In the genomic region with DNA sequence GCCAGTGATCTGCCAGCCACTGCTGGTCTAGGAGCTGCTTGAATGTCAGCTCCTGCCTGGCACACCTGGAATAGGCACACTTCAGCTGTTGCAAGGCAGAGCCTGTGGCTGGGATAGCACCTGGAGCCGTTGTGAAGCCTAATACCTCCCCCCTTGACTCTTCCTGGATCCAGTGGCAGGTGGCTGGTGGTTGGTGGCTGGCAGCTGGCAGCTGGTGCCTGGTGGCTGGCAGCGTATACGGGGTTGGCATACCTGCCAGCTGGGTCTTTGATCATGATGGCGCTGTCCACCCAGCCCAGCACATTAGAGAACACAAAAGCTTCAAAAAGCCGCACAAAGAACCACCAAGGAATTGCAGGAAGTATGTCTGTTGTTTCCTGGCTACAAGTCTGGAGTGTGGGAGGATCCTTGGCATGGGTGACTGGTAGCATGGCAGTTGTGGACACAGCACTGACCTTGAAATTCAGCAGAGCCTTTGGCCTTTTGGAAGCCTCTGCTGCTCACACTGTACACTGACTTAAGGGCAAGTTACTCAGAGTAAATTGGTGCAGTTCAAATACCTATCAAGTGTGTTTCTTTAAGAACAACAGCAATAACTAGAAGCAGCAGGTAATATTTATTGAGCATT, we compare ENCODE assay signal across 11 mouse cellular contexts.
DNase-seq lines count a peak whose midpoint lies in the region; ATAC-seq and TF ChIP-seq lines count a peak whose summit lies in the region.
"Had no signal": no experiment of that assay in that cellular context is flagged by ENCODE, and none has a peak within 500 bp of the region (broad histone marks: within the 10 kb centered on the region; RNA-seq: fewer than 3 reads in every experiment).

No protein-coding gene starts in this region.

- DNase-seq in hindbrain, embryonic 11.5 days (ENCODE audit: low spot score): no peak
- peak; percentile 28 for DNase-seq in midbrain, postnatal 0 days (ENCODE audit: low spot score)
- DNase-seq in midbrain, embryonic 14.5 days: no peak
- DNase-seq in gonadal fat pad, adult 2 months (ENCODE audit: low read depth): peak; percentile 94
- DNase-seq in thymus, postnatal 36 days: peak; percentile 31 to 64
- no peak for DNase-seq in cerebellum, adult 11-12 months
- DNase-seq: lung, postnatal 4 days had no signal

- no peak overlapping the region for H3K9ac ChIP-seq in hindbrain, embryonic 15.5 days
- H3K9ac ChIP-seq in hindbrain, embryonic 11.5 days (ENCODE audit: low read depth, low read length): no peak overlapping the region
- no peak overlapping the region for H3K9ac ChIP-seq in midbrain, postnatal 0 days (replicated peaks; ENCODE audit: low read length, poor library complexity, severe bottlenecking)
- H3K9ac ChIP-seq in midbrain, embryonic 14.5 days (replicated peaks; ENCODE audit: low read length): no peak overlapping the region
- H3K9ac ChIP-seq: heart, embryonic 13.5 days had no signal

- 0 out of 2 replicates have a peak, but pooled peaks cover 3% of the 10 kb centered on the region for H3K4me1 ChIP-seq in hindbrain, embryonic 15.5 days (replicated peaks)
- H3K4me1 ChIP-seq in hindbrain, embryonic 11.5 days (replicated peaks; ENCODE audit: control insufficient read depth, insufficient read depth, low read length): no peaks in the 10 kb centered on the region
- no peaks in the 10 kb centered on the region for H3K4me1 ChIP-seq in midbrain, postnatal 0 days (ENCODE audit: insufficient read depth, low read length)
- H3K4me1 ChIP-seq in midbrain, embryonic 14.5 days (ENCODE audit: control insufficient read depth, insufficient read depth, low read length): no peaks in the 10 kb centered on the region
- H3K4me1 ChIP-seq: limb, embryonic 10.5 days had no signal

- no peak overlapping the region for H3K27ac ChIP-seq in hindbrain, embryonic 15.5 days (replicated peaks)
- H3K27ac ChIP-seq in hindbrain, embryonic 11.5 days (ENCODE audit: low read depth, low read length): no peak overlapping the region
- H3K27ac ChIP-seq in midbrain, postnatal 0 days (ENCODE audit: low read depth, low read length): no peak overlapping the region
- H3K27ac ChIP-seq in midbrain, embryonic 14.5 days (replicated peaks; ENCODE audit: low read depth, low read length): no peak overlapping the region
- H3K27ac ChIP-seq: heart, embryonic 13.5 days; limb, embryonic 10.5 days had no signal

- 63% methylated on average over 5 of the region's 5 CpGs for WGBS in hindbrain, embryonic 15.5 days
- 91% methylated on average over 5 of the region's 5 CpGs for WGBS in hindbrain, embryonic 11.5 days
- WGBS in midbrain, postnatal 0 days: 75% methylated on average over 5 of the region's 5 CpGs
- 84% methylated on average over 5 of the region's 5 CpGs for WGBS in midbrain, embryonic 14.5 days

- no peaks in the 10 kb centered on the region for H3K36me3 ChIP-seq in hindbrain, embryonic 15.5 days
- H3K36me3 ChIP-seq in hindbrain, embryonic 11.5 days (ENCODE audit: control insufficient read depth, insufficient read depth, low read length): no peaks in the 10 kb centered on the region
- H3K36me3 ChIP-seq in midbrain, postnatal 0 days (ENCODE audit: insufficient read depth, low read length): no peaks in the 10 kb centered on the region
- H3K36me3 ChIP-seq in midbrain, embryonic 14.5 days (ENCODE audit: control insufficient read depth, insufficient read depth, low read length): no peaks in the 10 kb centered on the region
- H3K36me3 ChIP-seq: heart, embryonic 13.5 days; limb, embryonic 10.5 days had no signal

- H3K4me2 ChIP-seq in hindbrain, embryonic 15.5 days: no peak overlapping the region
- no peak overlapping the region for H3K4me2 ChIP-seq in hindbrain, embryonic 11.5 days (replicated peaks; ENCODE audit: low read depth, low read length)
- no peak overlapping the region for H3K4me2 ChIP-seq in midbrain, postnatal 0 days (ENCODE audit: low read depth, low read length, poor library complexity, severe bottlenecking)
- H3K4me2 ChIP-seq in midbrain, embryonic 14.5 days (ENCODE audit: low read length): no peak overlapping the region
- H3K4me2 ChIP-seq: heart, embryonic 13.5 days had no signal

- no peak overlapping the region for H3K4me3 ChIP-seq in hindbrain, embryonic 15.5 days
- H3K4me3 ChIP-seq in hindbrain, embryonic 11.5 days (ENCODE audit: low read depth, low read length): no peak overlapping the region
- H3K4me3 ChIP-seq in midbrain, postnatal 0 days (ENCODE audit: low read depth, low read length): no peak overlapping the region
- no peak overlapping the region for H3K4me3 ChIP-seq in midbrain, embryonic 14.5 days (replicated peaks; ENCODE audit: low read depth, low read length)
- H3K4me3 ChIP-seq: heart, embryonic 13.5 days; limb, embryonic 10.5 days had no signal

- no peaks in the 10 kb centered on the region for H3K9me3 ChIP-seq in hindbrain, embryonic 15.5 days
- no peaks in the 10 kb centered on the region for H3K9me3 ChIP-seq in hindbrain, embryonic 11.5 days (ENCODE audit: control insufficient read depth, low read length)
- no peaks in the 10 kb centered on the region for H3K9me3 ChIP-seq in midbrain, postnatal 0 days (ENCODE audit: low read length)
- no peaks in the 10 kb centered on the region for H3K9me3 ChIP-seq in midbrain, embryonic 14.5 days (ENCODE audit: control insufficient read depth, low read length)
- H3K9me3 ChIP-seq: heart, embryonic 13.5 days; limb, embryonic 10.5 days had no signal

- TF ChIP-seq CTCF in midbrain, postnatal 0 days (IDR thresholded peaks at IDR 0.05): no peak

- no peaks in the 10 kb centered on the region for H3K27me3 ChIP-seq in hindbrain, embryonic 15.5 days
- H3K27me3 ChIP-seq in hindbrain, embryonic 11.5 days (ENCODE audit: control insufficient read depth, insufficient read depth, low read length): no peaks in the 10 kb centered on the region
- H3K27me3 ChIP-seq in midbrain, postnatal 0 days (ENCODE audit: insufficient read depth, low read length): no peaks in the 10 kb centered on the region
- H3K27me3 ChIP-seq in midbrain, embryonic 14.5 days (ENCODE audit: control insufficient read depth, insufficient read depth, low read length): no peaks in the 10 kb centered on the region

- ATAC-seq in hindbrain, embryonic 15.5 days (ENCODE audit: low FRiP score, low read depth): peak; percentile 48; the same call in 1 of the 2 replicates
- ATAC-seq in hindbrain, embryonic 11.5 days (ENCODE audit: low FRiP score): no peak
- ATAC-seq in midbrain, postnatal 0 days (ENCODE audit: low FRiP score): no peak
- no peak for ATAC-seq in midbrain, embryonic 14.5 days (ENCODE audit: low FRiP score, low TSS enrichment)
- ATAC-seq: forebrain, embryonic 14.5 days had no signal

Comparison
In these comparisons a context has a peak if more than half of its experiments do, and no peak if none do; other contexts are left out.
1. DNase-seq: peak in midbrain, postnatal 0 days (single experiment), gonadal fat pad, adult 2 months (single experiment) and thymus, postnatal 36 days (2 of 2); none in hindbrain, embryonic 11.5 days (single experiment), midbrain, embryonic 14.5 days (single experiment) and cerebellum, adult 11-12 months (single experiment).